Mouse (Mus musculus) liver, adult 2 months (tissue): ENCODE data around the gene Kdm4d. TPM values are rescaled to one million over a fixed set of nuclear protein-coding genes. Genes with fewer than 3 reads are reported as not detected.

Experiments used
- DNase-seq: peaks from one replicate; pipeline ENCODE4 v3.0.0-alpha.2; 2011; ENCODE audit warnings: low read depth, low spot score; ENCODE audit errors: extremely low read depth
- H3K27ac ChIP-seq: fragments of 200-500 bp; replicated peaks from 2 replicates; pipeline ENCODE4 v1.5.1; 2012; ENCODE audit warnings: low read depth, mild to moderate bottlenecking, control low read depth, inconsistent platforms, low read length; ENCODE audit not compliant: insufficient read depth
- H3K27me3 ChIP-seq: fragments of 200-500 bp; 2 replicates; pipeline ENCODE4 v1.6.1; 2012; ENCODE audit warnings: mild to moderate bottlenecking, moderate library complexity, low read length, inconsistent platforms; ENCODE audit not compliant: control insufficient read depth, insufficient read depth
- H3K36me3 ChIP-seq: fragments of 200-500 bp; 2 replicates; pipeline ENCODE4 v1.6.1; 2012; ENCODE audit warnings: low read length, inconsistent platforms; ENCODE audit not compliant: control insufficient read depth, insufficient read depth
- H3K4me1 ChIP-seq: fragments of 200-500 bp; 2 replicates; pipeline ENCODE4 v1.6.1; 2011; ENCODE audit warnings: low read length; ENCODE audit not compliant: control insufficient read depth, insufficient read depth
- H3K4me3 ChIP-seq: fragments of 200-500 bp; 2 replicates; pipeline ENCODE4 v1.5.1; 2011; ENCODE audit warnings: low read depth, mild to moderate bottlenecking, control low read depth, low read length, moderate library complexity; ENCODE audit not compliant: insufficient read depth
- H3K79me2 ChIP-seq: fragments of 200-500 bp; 2 replicates; pipeline ENCODE4 v1.6.1; 2012; ENCODE audit warnings: inconsistent platforms, mild to moderate bottlenecking, low read length, moderate library complexity; ENCODE audit not compliant: control insufficient read depth, insufficient read depth
- H3K9ac ChIP-seq: fragments of 200-500 bp; 2 replicates; pipeline ENCODE4 v1.6.1; 2012; ENCODE audit warnings: low read depth, mild to moderate bottlenecking, control low read depth, inconsistent platforms, low read length
- CTCF ChIP-seq: fragments of 200-500 bp; IDR thresholded peaks from 2 replicates; pipeline ENCODE4 v1.5.1; 2011; ENCODE audit warnings: low read depth, low read length, control low read depth
- POLR2A ChIP-seq: fragments of 200-500 bp; IDR thresholded peaks from 2 replicates; pipeline ENCODE4 v1.6.1; 2011; ENCODE audit warnings: low read length, control low read depth; ENCODE audit not compliant: insufficient read depth; ENCODE audit errors: extremely low read depth
- WGBS: fragments of 180-500 bp; shearing (Covaris S2); methylation state at CpG from one replicate; pipeline ENCODE4 v1.1.7; 2018; 5-methylcytosine and 5-hydroxymethylcytosine counted together
- polyA plus RNA-seq: library from polyadenylated mRNA; depleted of rRNA; stranded (reverse); fragments of >200 nt; gene quantifications from 2 replicates; pipeline ENCODE4 v1.2.3, GENCODE M21; 2012; rRNA removed
- total RNA-seq: library from RNA; depleted of rRNA; stranded (reverse); fragments of >200 nt; gene quantifications from 2 replicates; pipeline ENCODE4 v1.2.3, GENCODE M21; 2014; rRNA removed

Gene Kdm4d
- 0.07 TPM in 1 of 2 replicates, not detected in the other for total RNA-seq
- not detected in 2 replicates for polyA plus RNA-seq

DNA sequence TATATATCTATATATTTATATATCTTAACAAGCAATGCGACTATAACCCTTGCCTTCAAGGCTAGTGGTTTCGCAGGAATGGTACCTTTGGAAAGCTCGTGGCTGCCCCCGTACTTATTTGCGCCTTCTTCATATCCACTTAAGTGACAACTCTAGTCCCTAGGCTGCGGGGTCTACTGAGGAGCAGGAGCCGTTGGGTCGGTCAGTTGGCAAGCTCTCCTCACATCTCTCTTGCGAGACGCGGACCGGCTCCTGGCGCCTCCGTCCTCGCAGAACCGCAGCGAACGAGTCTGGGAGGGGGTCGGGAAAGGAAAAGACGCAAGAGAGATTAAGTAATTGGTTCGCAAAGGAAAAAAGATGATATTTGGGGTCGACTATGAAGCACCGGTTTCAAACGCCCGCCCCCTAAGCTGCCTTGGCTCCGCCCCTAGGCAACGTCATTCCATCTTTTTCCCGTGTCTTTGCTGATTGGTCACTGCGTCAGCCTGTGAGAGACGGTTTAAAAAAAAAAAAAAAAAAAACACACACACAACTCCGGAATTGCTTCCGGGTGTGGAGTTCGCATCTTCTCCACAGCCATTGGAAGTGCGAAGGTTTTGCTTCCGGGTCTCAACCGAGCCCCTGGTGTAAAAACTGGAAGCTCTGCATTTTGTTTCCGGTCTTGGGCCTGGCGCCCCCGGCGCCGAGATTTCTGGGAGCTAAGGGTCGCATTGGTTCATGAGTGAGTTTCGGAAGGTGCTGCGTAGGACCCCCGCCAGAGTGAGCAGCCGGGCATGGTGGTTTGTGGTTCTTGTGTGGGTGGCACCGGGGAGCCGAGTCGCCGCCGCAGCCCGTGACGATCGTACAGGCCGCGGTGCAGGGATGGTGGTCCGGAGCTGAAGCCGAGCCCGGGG, at the start of gene Kdm4d, which contains the start of gene Cwc15:
Kdm4d (minus strand) TSS at position 460 of the 893 bp plus-strand sequence.
Cwc15 (plus strand) TSS at position 595 of the 893 bp plus-strand sequence.
- peak within 1 kb of the TSS; percentile 98 for H3K9ac ChIP-seq
- under 1% methylated on average over 59 of the region's 59 CpGs for WGBS
- H3K36me3 ChIP-seq: peaks cover 26% of the 10 kb centered on the region
- peak within 1 kb of the TSS; percentile 99 for H3K4me3 ChIP-seq
- DNase-seq: peak; percentile 96
- peaks cover 1% of the 10 kb centered on the region; the same call in 1 of the 2 replicates for H3K4me1 ChIP-seq
- TF ChIP-seq POLR2A (peak; percentile 63; the same call in 1 of the 2 replicates), CTCF (no peak)
- H3K79me2 ChIP-seq: peaks cover 5% of the 10 kb centered on the region
- no peaks in the 10 kb centered on the region for H3K27me3 ChIP-seq
- peak within 1 kb of the TSS; percentile 68 for H3K27ac ChIP-seq

DNA sequence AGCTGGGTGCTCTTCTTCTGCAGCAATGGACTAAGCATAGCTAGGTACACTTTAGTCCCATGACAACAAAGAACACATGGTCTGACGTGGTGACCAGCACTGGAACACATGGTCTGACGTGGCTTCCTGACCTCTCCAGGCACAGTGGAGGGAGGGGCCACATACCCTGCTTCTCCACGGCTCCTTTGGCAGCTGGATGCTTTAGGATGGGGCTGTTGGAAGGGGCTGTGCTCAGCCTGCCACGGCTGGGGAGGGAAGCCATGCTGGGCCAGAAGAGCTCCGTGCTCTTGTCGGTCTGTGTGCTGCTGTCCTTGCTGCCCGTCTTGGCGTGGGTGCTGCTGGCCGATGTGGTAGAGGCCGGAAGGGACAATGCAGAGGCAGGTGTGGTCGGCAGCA, 48.1 kb upstream of the Kdm4d start:
- H3K27ac ChIP-seq: no peak overlapping the region
- no peak for DNase-seq
- no peaks in the 10 kb centered on the region for H3K79me2 ChIP-seq
- H3K27me3 ChIP-seq: no peaks in the 10 kb centered on the region
- no peak overlapping the region for H3K9ac ChIP-seq
- H3K36me3 ChIP-seq: no peaks in the 10 kb centered on the region
- no peak for TF ChIP-seq POLR2A
- H3K4me1 ChIP-seq: no peaks in the 10 kb centered on the region
- H3K4me3 ChIP-seq: no peak overlapping the region
- WGBS: 82% methylated on average over 11 of the region's 11 CpGs

DNA sequence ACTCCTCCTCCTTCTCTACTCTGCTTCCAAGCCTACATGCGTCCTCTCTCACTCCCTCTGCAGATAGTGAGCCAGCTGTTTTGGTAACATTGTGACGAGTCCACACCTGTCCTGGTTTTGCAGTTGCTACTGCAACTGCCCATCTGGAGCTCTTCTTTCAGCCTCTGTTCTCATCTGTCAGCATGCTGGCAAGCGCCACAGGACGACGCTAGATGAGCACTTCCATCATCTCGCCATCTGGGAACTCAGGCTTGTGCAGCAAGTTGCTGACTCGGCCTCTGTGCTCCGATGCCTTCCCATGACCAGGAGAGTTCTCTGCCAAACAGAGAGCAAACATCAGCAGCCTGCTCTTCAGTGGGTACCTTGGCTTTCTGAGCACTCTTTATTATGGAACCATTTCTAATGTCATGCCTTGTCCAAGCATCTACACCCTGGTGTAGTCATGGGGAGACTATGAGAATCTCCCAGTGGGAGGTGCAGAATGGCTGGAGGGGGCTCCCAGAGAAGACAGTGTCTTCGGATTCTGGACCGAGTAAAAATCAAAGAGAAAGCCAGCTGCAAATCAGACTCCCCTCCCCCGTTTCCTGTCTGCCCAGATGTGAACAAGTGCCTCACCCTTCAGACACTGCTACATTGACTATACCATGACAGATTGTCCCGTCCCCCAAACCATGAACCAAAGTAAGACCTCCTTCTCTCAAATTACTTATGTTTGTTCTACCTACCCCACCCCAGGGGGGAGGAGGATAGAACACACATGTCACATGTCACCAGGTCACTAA, 47.5 kb upstream of the Kdm4d start:
- H3K27ac ChIP-seq: no peak overlapping the region
- H3K36me3 ChIP-seq: no peaks in the 10 kb centered on the region
- WGBS: 79% methylated on average over 12 of the region's 12 CpGs
- H3K4me1 ChIP-seq: no peaks in the 10 kb centered on the region
- no peaks in the 10 kb centered on the region for H3K27me3 ChIP-seq
- H3K4me3 ChIP-seq: no peak overlapping the region
- no peak for TF ChIP-seq CTCF
- no peak for TF ChIP-seq POLR2A
- H3K79me2 ChIP-seq: no peaks in the 10 kb centered on the region
- no peak for DNase-seq
- H3K9ac ChIP-seq: no peak overlapping the region

DNA sequence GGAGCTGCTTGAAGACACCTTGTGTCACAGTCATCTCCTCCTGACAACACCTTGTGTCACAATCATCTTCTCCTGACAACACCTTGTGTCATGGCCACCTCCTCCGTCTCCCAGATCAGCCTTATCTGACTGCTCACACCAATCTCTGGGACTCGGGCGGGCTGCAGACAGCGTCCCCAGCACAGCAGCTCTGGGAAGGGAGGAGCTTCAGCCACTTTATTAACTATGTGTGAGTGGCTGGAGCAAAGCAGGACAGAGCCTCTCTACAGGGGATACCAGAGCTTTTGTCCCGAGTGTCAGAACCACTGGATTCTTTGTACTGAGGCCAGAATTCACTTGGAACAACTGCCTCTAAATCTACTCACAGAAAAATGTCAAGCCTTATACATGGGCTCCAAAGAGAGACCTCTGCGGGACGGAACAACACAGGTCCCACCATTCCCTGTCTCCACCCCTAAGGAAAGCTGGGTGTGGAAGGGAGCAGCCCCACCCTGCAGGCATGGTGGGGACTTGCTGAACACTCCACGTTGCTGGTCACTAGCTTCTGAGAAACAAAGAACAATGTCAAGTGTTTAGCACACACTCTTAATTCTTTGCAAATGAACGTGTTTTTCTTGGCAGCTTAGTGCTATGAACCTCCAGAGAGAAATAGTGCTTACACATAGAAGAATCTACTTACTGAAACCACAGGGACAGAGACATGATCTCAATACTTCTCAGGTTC, 43.9 kb upstream of the Kdm4d start:
- H3K9ac ChIP-seq: no peak overlapping the region
- no peak for DNase-seq
- TF ChIP-seq CTCF (no peak), POLR2A (no peak)
- H3K4me1 ChIP-seq: no peaks in the 10 kb centered on the region
- H3K27ac ChIP-seq: no peak overlapping the region
- H3K36me3 ChIP-seq: no peaks in the 10 kb centered on the region
- H3K4me3 ChIP-seq: no peak overlapping the region
- WGBS: 80% methylated on average over 9 of the region's 9 CpGs
- H3K27me3 ChIP-seq: no peaks in the 10 kb centered on the region
- no peaks in the 10 kb centered on the region for H3K79me2 ChIP-seq

DNA sequence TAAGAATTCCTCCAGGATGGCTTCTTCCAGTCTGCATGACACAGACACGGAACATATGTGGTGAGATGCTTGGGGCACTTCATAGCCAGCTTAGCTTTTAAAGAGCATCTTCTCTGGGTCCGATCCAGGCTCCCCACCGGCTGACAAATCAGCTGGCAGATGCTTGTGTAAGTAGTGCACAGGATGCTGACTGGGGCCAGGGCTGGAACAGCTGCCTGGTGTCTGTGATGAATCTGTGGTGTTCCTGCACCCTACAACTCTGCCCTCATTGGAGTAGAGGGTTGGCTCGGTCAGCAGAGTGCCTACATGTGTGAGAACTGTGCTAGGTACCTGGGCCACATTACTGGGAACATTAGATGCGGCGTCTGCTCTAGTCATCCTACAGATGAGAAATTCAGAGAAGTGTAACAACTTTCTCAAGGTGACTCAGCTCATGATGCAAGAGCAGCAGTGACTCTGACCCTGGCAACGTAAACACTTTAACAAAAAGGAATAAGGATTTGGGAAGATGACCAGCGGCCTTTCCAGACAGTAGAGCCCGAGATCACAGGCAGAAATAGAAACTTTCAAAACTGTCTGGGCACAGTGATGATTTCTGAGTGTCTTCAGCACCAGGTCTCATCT, 34.7 kb upstream of the Kdm4d start:
- Histone ChIP-seq H3K4me1 (no peaks in the 10 kb centered on the region), H3K79me2 (no peaks in the 10 kb centered on the region), H3K36me3 (no peaks in the 10 kb centered on the region), H3K9ac (no peak overlapping the region), H3K27ac (no peak overlapping the region), H3K4me3 (no peak overlapping the region), H3K27me3 (no peaks in the 10 kb centered on the region)
- no peak for DNase-seq
- no peak for TF ChIP-seq POLR2A
- no peak for TF ChIP-seq CTCF
- 87% methylated on average over 9 of the region's 9 CpGs for WGBS
